Mouse (Mus musculus) hindbrain, embryonic 15.5 days (tissue): Measurements from ENCODE around the gene Rora. TPM values are rescaled to one million over a fixed set of nuclear protein-coding genes. Genes with fewer than 3 reads are reported as not detected.
A peak's percentile ranks its signal among the peaks of the same experiment; 100 is the strongest.

Source experiments
- ATAC-seq: fragments of 200-750 bp; cut with Nextera tagmentation; 2 replicates; pipeline ENCODE4 v1.8.0; 2017; ENCODE audit warnings: low read depth, moderate number of reproducible peaks, moderate TSS enrichment; ENCODE audit not compliant: low FRiP score
- H3K27ac ChIP-seq: fragments of 300-500 bp; sonication (generic); replicated peaks from 2 replicates; pipeline ENCODE4 v1.5.1; 2015; ENCODE audit warnings: mild to moderate bottlenecking, inconsistent platforms
- H3K27me3 ChIP-seq: fragments of 300-500 bp; sonication (generic); 2 replicates; pipeline ENCODE4 v1.6.1; 2015; ENCODE audit warnings: control low read depth, inconsistent platforms
- H3K36me3 ChIP-seq: fragments of 300-500 bp; sonication (generic); 2 replicates; pipeline ENCODE4 v1.6.1; 2015; ENCODE audit warnings: control low read depth, inconsistent platforms
- H3K4me1 ChIP-seq: fragments of 300-500 bp; sonication (generic); replicated peaks from 2 replicates; pipeline ENCODE4 v1.6.1; 2015; ENCODE audit warnings: control low read depth, inconsistent platforms
- H3K4me2 ChIP-seq: fragments of 300-500 bp; sonication (generic); 2 replicates; pipeline ENCODE4 v1.6.1; 2015; ENCODE audit warnings: moderate library complexity, mild to moderate bottlenecking, inconsistent platforms
- H3K4me3 ChIP-seq: fragments of 300-500 bp; sonication (generic); 2 replicates; pipeline ENCODE4 v1.5.1; 2015; ENCODE audit warnings: mild to moderate bottlenecking, inconsistent platforms
- H3K9ac ChIP-seq: fragments of 300-500 bp; sonication (generic); 2 replicates; pipeline ENCODE4 v1.6.1; 2015; ENCODE audit warnings: inconsistent platforms
- H3K9me3 ChIP-seq: fragments of 300-500 bp; sonication (generic); 2 replicates; pipeline ENCODE4 v1.6.1; 2016; ENCODE audit warnings: control low read depth, inconsistent platforms
- WGBS: fragments of 180-500 bp; shearing (Covaris S2); methylation state at CpG from one replicate; pipeline ENCODE4 v1.1.7; 2015; 5-methylcytosine and 5-hydroxymethylcytosine counted together
- polyA plus RNA-seq: library from polyadenylated mRNA; unstranded; fragments of >200 nt; fragmentation: Nextera tagmentation; extraction: Ambion mirVana; gene quantifications from 2 replicates; pipeline ENCODE4 v1.2.1, GENCODE M21; 2015

Gene Rora
- polyA plus RNA-seq, 1 experiment from 2014 or later, result 48.5 TPM

- no peak overlapping the region for H3K9ac ChIP-seq
- H3K4me2 ChIP-seq, result no peak overlapping the region
- H3K4me3 ChIP-seq, result no peak overlapping the region
- no peaks in the 10 kb centered on the region for H3K36me3 ChIP-seq
- no peak for ATAC-seq
- H3K27me3 ChIP-seq, result no peaks in the 10 kb centered on the region
- H3K4me1 ChIP-seq, result no peaks in the 10 kb centered on the region
- H3K27ac ChIP-seq, result no peak overlapping the region
- no peaks in the 10 kb centered on the region for H3K9me3 ChIP-seq
Observed at GRCm38 (mm10) chr9:69181411-69181810, 527.8 kb downstream of the Rora start.

GRCm38 (mm10) chr9:69183888-69184287 is 530.3 kb downstream of the Rora start:
- Histone ChIP-seq H3K9me3 (no peaks in the 10 kb centered on the region), H3K9ac (no peak overlapping the region), H3K27ac (no peak overlapping the region), H3K4me3 (no peak overlapping the region), H3K27me3 (no peaks in the 10 kb centered on the region), H3K4me2 (no peak overlapping the region), H3K4me1 (no peaks in the 10 kb centered on the region), H3K36me3 (no peaks in the 10 kb centered on the region)
- 60% methylated on average over 4 of the region's 4 CpGs for WGBS
- ATAC-seq, result no peak

GRCm38 (mm10) chr9:69190726-69191125 is 537.1 kb downstream of the Rora start:
- Histone ChIP-seq H3K27ac (no peak overlapping the region), H3K9ac (no peak overlapping the region), H3K4me3 (no peak overlapping the region), H3K4me1 (no peaks in the 10 kb centered on the region), H3K9me3 (no peaks in the 10 kb centered on the region), H3K4me2 (no peak overlapping the region), H3K36me3 (no peaks in the 10 kb centered on the region), H3K27me3 (no peaks in the 10 kb centered on the region)
- 20% methylated on average over 1 of the region's 1 CpGs for WGBS
- no peak for ATAC-seq

DNA sequence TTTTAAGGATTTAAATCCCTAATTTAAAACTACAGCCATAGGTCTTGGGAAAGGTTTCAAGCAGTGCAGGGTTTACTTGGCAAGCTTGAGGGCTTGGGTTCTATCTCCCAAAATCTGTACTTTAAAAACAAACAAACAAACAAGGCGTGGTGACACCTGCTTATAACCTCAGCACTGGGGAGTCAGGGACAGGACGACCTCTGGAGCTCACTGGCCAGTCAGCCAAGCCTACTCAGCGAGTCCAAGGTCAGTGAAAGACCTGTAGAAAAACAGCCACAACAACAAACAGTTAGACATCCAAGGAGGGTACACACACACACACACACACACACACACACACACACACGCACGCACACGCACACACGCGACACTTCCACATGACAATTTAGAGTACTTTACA is 538.9 kb downstream of the Rora start:
- no peaks in the 10 kb centered on the region for H3K4me1 ChIP-seq
- 91% methylated on average over 8 of the region's 8 CpGs for WGBS
- no peak overlapping the region for H3K4me3 ChIP-seq
- no peak overlapping the region for H3K9ac ChIP-seq
- no peak overlapping the region for H3K27ac ChIP-seq
- H3K27me3 ChIP-seq, result no peaks in the 10 kb centered on the region
- H3K36me3 ChIP-seq, result no peaks in the 10 kb centered on the region
- no peak for ATAC-seq
- no peak overlapping the region for H3K4me2 ChIP-seq
- H3K9me3 ChIP-seq, result no peaks in the 10 kb centered on the region

GRCm38 (mm10) chr9:69194638-69195605 is 541.3 kb downstream of the Rora start:
- peak; percentile 45; the same call in 1 of the 2 replicates for ATAC-seq
- H3K4me1 ChIP-seq, result no peaks in the 10 kb centered on the region
- H3K36me3 ChIP-seq, result no peaks in the 10 kb centered on the region
- H3K9me3 ChIP-seq, result no peaks in the 10 kb centered on the region
- no peak overlapping the region for H3K27ac ChIP-seq
- H3K4me3 ChIP-seq, result no peak overlapping the region
- H3K9ac ChIP-seq, result no peak overlapping the region
- no peak overlapping the region for H3K4me2 ChIP-seq
- H3K27me3 ChIP-seq, result no peaks in the 10 kb centered on the region
- WGBS, result 83% methylated on average over 13 of the region's 13 CpGs

DNA sequence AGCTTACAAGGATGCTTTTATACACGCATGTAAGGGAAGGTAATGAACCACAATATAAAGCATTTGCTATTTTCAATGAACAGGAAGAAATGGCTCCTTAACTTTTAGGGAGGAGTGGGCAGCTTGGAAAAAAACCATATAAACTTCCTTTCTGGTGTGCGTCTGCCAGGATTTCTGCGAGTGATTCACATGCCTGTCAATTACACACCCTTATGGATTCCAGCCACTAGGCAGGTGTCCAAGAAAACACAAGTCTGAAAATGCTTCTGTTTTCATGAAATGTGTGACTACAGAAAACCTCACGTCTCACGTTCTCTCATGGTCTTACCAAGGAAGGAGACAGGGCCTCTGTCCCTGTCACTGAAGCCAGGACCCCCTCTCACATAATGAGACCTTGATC is 560.2 kb downstream of the Rora start:
- Histone ChIP-seq H3K9me3 (no peaks in the 10 kb centered on the region), H3K4me1 (0 out of 2 replicates have a peak, but pooled peaks cover 15% of the 10 kb centered on the region), H3K4me2 (no peak overlapping the region), H3K27ac (no peak overlapping the region), H3K9ac (no peak overlapping the region), H3K36me3 (no peaks in the 10 kb centered on the region), H3K27me3 (no peaks in the 10 kb centered on the region), H3K4me3 (no peak overlapping the region)
- 61% methylated on average over 5 of the region's 5 CpGs for WGBS
- ATAC-seq, result no peak

DNA sequence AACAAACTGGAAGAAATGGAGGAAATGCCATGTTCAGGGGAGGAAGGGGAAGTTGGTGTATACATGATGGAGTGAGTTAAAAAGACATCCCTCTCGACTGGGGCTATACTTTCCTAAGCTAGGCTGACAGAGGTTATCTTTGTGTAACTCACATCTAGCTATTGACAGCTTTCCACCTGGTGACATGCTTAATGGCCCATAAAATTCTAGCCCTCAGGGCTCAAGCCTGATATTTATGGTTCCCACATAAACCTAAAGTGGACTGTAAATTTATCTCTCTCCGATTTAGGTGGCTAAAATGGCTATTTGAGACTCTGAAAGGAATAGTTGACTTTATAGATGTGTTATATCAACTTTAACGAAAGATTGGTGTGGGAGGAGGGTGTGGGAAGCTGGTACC is 571.3 kb downstream of the Rora start:
- Histone ChIP-seq H3K4me2 (no peak overlapping the region), H3K4me3 (no peak overlapping the region), H3K4me1 (no peaks in the 10 kb centered on the region), H3K9me3 (no peaks in the 10 kb centered on the region), H3K27ac (no peak overlapping the region), H3K27me3 (no peaks in the 10 kb centered on the region), H3K9ac (no peak overlapping the region), H3K36me3 (no peaks in the 10 kb centered on the region)
- ATAC-seq, result no peak
- 68% methylated on average over 3 of the region's 3 CpGs for WGBS

DNA sequence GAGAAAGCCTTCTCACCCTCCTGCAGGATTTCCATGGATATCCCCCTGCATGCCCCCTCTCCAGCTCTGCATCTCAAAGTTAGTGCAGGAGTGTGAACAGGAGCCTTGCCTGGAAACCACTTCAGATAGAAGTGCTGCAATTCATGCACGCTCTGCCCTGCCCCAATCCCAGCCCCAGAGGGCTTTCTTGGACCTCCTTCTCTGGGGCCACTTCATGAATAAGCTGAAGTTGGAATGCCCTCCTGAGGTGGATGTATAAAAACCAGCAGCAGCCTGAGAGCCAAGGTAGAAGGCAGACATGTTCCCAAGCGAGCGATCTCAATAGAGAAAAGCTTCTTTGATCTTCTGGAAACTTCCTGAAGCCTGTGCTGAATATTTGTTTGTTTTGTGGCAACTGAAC is 572.8 kb downstream of the Rora start:
- no peaks in the 10 kb centered on the region for H3K36me3 ChIP-seq
- no peak overlapping the region for H3K9ac ChIP-seq
- no peak for ATAC-seq
- no peaks in the 10 kb centered on the region for H3K27me3 ChIP-seq
- no peak overlapping the region for H3K4me2 ChIP-seq
- H3K27ac ChIP-seq, result no peak overlapping the region
- 51% methylated on average over 3 of the region's 3 CpGs for WGBS
- no peaks in the 10 kb centered on the region for H3K4me1 ChIP-seq
- no peaks in the 10 kb centered on the region for H3K9me3 ChIP-seq
- H3K4me3 ChIP-seq, result no peak overlapping the region

- Histone ChIP-seq H3K36me3 (no peaks in the 10 kb centered on the region), H3K27ac (no peak overlapping the region), H3K4me1 (no peaks in the 10 kb centered on the region), H3K4me3 (no peak overlapping the region), H3K27me3 (no peaks in the 10 kb centered on the region), H3K9ac (no peak overlapping the region), H3K4me2 (no peak overlapping the region), H3K9me3 (no peaks in the 10 kb centered on the region)
- WGBS, result 93% methylated on average over 6 of the region's 6 CpGs
- ATAC-seq, result no peak
Observed at GRCm38 (mm10) chr9:69227806-69228205, 574.2 kb downstream of the Rora start.

DNA sequence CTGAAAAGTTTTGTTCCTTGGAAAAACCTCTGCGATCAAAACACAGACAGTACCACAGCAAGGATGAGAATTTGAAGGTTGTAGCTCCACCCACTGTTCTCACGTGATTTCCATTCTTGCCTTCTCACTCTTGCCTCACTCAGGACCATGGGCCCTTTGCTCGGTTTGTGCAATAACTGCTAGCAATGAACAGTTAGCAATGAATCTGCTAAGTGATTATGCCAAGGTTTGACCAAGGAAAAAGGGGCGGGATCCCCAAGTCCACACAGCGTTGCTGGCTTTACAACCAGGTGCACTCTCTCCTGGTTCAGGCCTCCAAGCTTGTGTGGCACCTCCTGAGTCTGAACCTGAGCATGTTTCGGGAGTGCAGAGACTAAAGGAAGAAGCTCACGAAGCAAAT is 576.3 kb downstream of the Rora start:
- no peak for ATAC-seq
- Histone ChIP-seq H3K4me1 (no peaks in the 10 kb centered on the region), H3K27ac (no peak overlapping the region), H3K9me3 (no peaks in the 10 kb centered on the region), H3K9ac (no peak overlapping the region), H3K4me3 (no peak overlapping the region), H3K4me2 (no peak overlapping the region), H3K36me3 (no peaks in the 10 kb centered on the region), H3K27me3 (no peaks in the 10 kb centered on the region)
- WGBS, result 91% methylated on average over 7 of the region's 7 CpGs

GRCm38 (mm10) chr9:69234526-69234925 is 580.9 kb downstream of the Rora start:
- WGBS, result 18% methylated on average over 7 of the region's 7 CpGs
- Histone ChIP-seq H3K9me3 (no peaks in the 10 kb centered on the region), H3K36me3 (no peaks in the 10 kb centered on the region), H3K27me3 (no peaks in the 10 kb centered on the region), H3K4me3 (no peak overlapping the region), H3K27ac (0 out of 2 replicates have a peak overlapping the region, but pooled peaks have one; percentile 1), H3K4me2 (no peak overlapping the region), H3K9ac (no peak overlapping the region), H3K4me1 (no peaks in the 10 kb centered on the region)
- no peak for ATAC-seq

DNA sequence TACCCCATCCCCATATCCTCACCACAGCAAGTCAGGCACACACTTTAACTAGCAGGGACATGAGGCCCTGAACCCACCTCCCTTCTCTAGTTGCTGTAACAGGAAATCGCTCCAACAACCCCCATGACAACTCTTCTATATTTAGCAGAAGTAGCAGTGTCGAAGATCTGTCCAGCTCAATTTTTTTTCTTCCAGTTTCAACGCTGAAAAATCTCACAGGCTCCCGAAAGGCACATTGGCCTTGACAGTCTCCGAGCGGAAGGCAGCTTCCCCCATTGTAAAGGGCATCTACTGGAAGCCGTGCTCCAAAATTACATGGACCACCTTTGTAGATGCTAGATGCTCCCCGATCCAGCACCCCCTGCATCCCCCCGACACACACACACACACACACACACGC is 583.7 kb downstream of the Rora start:
- Histone ChIP-seq H3K36me3 (no peaks in the 10 kb centered on the region), H3K4me1 (0 out of 2 replicates have a peak, but pooled peaks cover under 1% of the 10 kb centered on the region), H3K9me3 (no peaks in the 10 kb centered on the region), H3K4me2 (no peak overlapping the region), H3K9ac (no peak overlapping the region), H3K27me3 (no peaks in the 10 kb centered on the region), H3K4me3 (no peak overlapping the region), H3K27ac (no peak overlapping the region)
- 75% methylated on average over 10 of the region's 10 CpGs for WGBS
- no peak for ATAC-seq
